Mouse (Mus musculus) heart, embryonic 14.5 days (tissue): ENCODE measurements around the gene Napsa. TPM values are rescaled to one million over a fixed set of nuclear protein-coding genes. Genes with fewer than 3 reads are reported as not detected.

Experiments
- ATAC-seq: fragments of 200-750 bp; cut with Nextera tagmentation; 2 replicates; pipeline ENCODE4 v1.8.0; 2017; ENCODE audit warnings: low read depth, moderate TSS enrichment; ENCODE audit not compliant: insufficient number of reproducible peaks, insufficient read depth, low FRiP score
- H3K27ac ChIP-seq, 2 experiments: fragments of 200-500 bp in 1 of 2; fragments of 300-500 bp in 1 of 2; sonication (generic) in 1 of 2; replicated peaks in 1 of 2; 2 replicates each; pipeline ENCODE4 v1.5.1; 2012 to 2014; ENCODE audit warnings: low read depth in 2 of 2, low read length in 2 of 2, control low read depth in 1 of 2, mild to moderate bottlenecking in 1 of 2, mixed read lengths in 1 of 2; ENCODE audit not compliant: control insufficient read depth in 1 of 2, insufficient read depth in 1 of 2
- H3K27me3 ChIP-seq: fragments of 300-500 bp; sonication (generic); 2 replicates; pipeline ENCODE4 v1.6.1; 2014; ENCODE audit warnings: mild to moderate bottlenecking, low read length, control low read depth; ENCODE audit not compliant: control insufficient read depth, insufficient read depth
- H3K36me3 ChIP-seq: fragments of 300-500 bp; sonication (generic); 2 replicates; pipeline ENCODE4 v1.6.1; 2014; ENCODE audit warnings: mild to moderate bottlenecking, control low read depth, low read length, mixed read lengths; ENCODE audit not compliant: control insufficient read depth, insufficient read depth
- H3K4me1 ChIP-seq, 2 experiments: fragments of 200-500 bp in 1 of 2; fragments of 300-500 bp in 1 of 2; sonication (generic) in 1 of 2; 2 replicates each; pipeline ENCODE4 v1.6.1; 2012 to 2014; ENCODE audit warnings: low read length in 2 of 2, control low read depth in 1 of 2, mixed read lengths in 1 of 2; ENCODE audit not compliant: control insufficient read depth in 2 of 2, insufficient read depth in 2 of 2
- H3K4me2 ChIP-seq: fragments of 300-500 bp; sonication (generic); 2 replicates; pipeline ENCODE4 v1.6.1; 2014; ENCODE audit warnings: mild to moderate bottlenecking, low read length
- H3K4me3 ChIP-seq, 2 experiments: fragments of 200-500 bp in 1 of 2; fragments of 300-500 bp in 1 of 2; sonication (generic) in 1 of 2; 2 replicates each; pipeline ENCODE4 v1.5.1; 2012 to 2014; ENCODE audit warnings: low read length in 2 of 2, mild to moderate bottlenecking in 2 of 2, control low read depth in 1 of 2, low read depth in 1 of 2, moderate library complexity in 1 of 2; ENCODE audit not compliant: control insufficient read depth in 1 of 2, insufficient read depth in 1 of 2
- H3K9ac ChIP-seq: fragments of 300-500 bp; sonication (generic); 2 replicates; pipeline ENCODE4 v1.6.1; 2014; ENCODE audit warnings: mild to moderate bottlenecking, low read length
- H3K9me3 ChIP-seq: fragments of 300-500 bp; sonication (generic); 2 replicates; pipeline ENCODE4 v1.6.1; 2016; ENCODE audit warnings: low read length, control low read depth; ENCODE audit not compliant: control insufficient read depth
- WGBS: fragments of 180-500 bp; shearing (Covaris S2); extraction: QIAGEN DNeasy Blood & Tissue Kit; methylation state at CpG from one replicate; pipeline ENCODE4 v1.1.7; 2014; 5-methylcytosine and 5-hydroxymethylcytosine counted together
- polyA plus RNA-seq: library from polyadenylated mRNA; unstranded; fragments of >200 nt; fragmentation: Nextera tagmentation; extraction: Ambion mirVana; gene quantifications from 2 replicates; pipeline ENCODE4 v1.2.1, GENCODE M21; 2014

Napsa gene
- polyA plus RNA-seq, 1 experiment from 2014 or later: 0.35 TPM

DNA sequence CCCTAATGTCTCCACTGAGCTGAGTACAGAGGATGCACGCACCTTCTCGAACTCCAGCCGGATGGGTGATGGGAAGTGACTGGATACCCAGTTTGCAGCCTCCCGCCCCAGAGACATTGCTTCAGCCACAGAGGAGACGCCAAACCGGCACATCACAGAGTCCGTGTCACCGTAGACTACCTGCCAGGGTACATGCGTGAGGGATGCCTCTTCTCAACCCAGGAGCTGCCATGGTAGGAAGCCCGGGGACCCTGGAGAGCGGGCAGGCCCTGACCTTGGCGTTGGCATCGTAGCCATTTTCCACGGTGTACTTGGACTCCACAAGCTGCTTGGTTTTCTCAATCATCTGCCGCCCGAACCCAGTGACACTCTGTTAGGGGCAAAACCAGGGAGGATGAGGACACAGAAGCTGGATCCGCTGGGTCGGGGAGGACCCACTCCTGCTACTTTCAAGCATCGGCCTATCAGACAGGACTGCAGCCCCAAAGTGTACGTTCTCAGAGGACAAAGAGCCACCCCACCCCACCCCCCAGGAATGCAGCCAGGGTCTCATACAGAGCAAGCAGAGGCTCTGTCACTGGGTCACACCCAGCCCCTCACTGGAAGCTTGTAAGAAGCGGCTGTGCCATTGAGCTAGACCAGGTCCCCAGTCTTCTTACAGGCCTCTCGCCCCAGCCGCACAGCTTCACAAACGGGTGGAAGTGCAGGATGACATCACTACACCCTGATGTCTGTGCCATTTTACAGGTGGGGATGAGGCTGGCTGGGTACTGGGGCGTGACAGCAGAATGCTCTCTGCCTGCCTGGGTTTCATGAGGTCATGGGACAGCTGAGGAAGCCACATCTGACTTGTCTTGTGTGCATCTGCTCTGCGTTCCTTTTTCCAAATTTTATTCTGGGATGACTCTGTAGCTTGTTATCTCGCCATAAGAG is 36.3 kb upstream of the Napsa start:
- no peak overlapping the region for H3K4me3 ChIP-seq
- peaks cover 84% of the 10 kb centered on the region for H3K36me3 ChIP-seq
- no peaks in the 10 kb centered on the region for H3K27me3 ChIP-seq
- H3K9ac ChIP-seq: no peak overlapping the region
- H3K4me1 ChIP-seq: peaks cover 2 to 10% of the 10 kb centered on the region in 2 experiments; a peak in 1 of 4 replicates
- no peak overlapping the region for H3K27ac ChIP-seq
- no peak overlapping the region for H3K4me2 ChIP-seq
- ATAC-seq: no peak
- H3K9me3 ChIP-seq: no peaks in the 10 kb centered on the region
- 87% methylated on average over 27 of the region's 27 CpGs for WGBS

DNA sequence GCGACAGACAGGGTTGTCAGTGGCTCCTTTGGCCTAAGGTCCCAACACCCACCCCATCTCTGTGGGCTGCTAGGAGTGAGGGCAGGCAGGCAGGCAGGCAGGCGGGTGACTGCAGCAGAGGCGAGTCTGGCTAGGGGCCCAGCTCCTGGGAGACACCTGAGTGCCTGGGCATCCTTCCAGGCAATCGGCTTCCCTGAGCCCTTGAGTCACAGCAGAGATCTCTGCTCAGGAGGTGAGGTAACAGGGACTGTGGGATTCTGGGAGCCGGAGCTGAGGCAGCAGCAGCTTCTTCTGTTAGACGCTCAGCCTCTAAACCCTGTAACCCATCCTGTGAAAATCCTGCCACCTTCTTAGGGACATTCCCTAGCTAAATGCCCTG is 35.6 kb upstream of the Napsa start:
- H3K4me3 ChIP-seq: no peak overlapping the region
- no peak for ATAC-seq
- no peak overlapping the region for H3K9ac ChIP-seq
- peaks cover 90% of the 10 kb centered on the region for H3K36me3 ChIP-seq
- H3K27ac ChIP-seq: no peak overlapping the region; a peak in 1 of 4 replicates
- WGBS: 57% methylated on average over 6 of the region's 6 CpGs
- no peaks in the 10 kb centered on the region for H3K27me3 ChIP-seq
- peaks cover 2 to 10% of the 10 kb centered on the region in 2 experiments; a peak in 1 of 4 replicates for H3K4me1 ChIP-seq
- no peak overlapping the region for H3K4me2 ChIP-seq
- no peaks in the 10 kb centered on the region for H3K9me3 ChIP-seq

DNA sequence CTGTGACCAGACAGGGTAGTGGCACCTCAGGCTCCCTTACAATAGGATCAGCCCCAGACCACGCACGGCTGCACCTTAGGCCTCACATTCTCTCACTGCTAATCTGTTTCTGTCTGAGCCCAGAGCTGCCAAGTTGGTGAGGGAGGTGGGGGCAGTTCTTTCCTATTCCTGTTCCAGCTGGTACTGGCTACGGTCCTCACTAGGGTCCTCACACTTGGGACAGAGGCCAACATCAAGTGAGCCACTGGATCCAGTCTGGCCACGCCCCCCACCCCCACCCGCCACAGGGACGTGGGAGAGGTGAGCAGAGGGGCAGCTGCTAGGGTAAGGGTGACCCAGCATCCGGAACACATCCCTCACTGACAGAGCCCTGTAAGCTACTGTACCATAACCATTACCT is 35.2 kb upstream of the Napsa start:
- peaks cover 2 to 10% of the 10 kb centered on the region in 2 experiments; a peak in 1 of 4 replicates for H3K4me1 ChIP-seq
- no peak overlapping the region for H3K4me2 ChIP-seq
- no peaks in the 10 kb centered on the region for H3K27me3 ChIP-seq
- no peak overlapping the region for H3K9ac ChIP-seq
- no peak overlapping the region for H3K4me3 ChIP-seq
- no peak overlapping the region; a peak in 1 of 4 replicates for H3K27ac ChIP-seq
- H3K9me3 ChIP-seq: no peaks in the 10 kb centered on the region
- H3K36me3 ChIP-seq: peaks cover 95% of the 10 kb centered on the region
- no peak for ATAC-seq
- WGBS: 67% methylated on average over 7 of the region's 7 CpGs

DNA sequence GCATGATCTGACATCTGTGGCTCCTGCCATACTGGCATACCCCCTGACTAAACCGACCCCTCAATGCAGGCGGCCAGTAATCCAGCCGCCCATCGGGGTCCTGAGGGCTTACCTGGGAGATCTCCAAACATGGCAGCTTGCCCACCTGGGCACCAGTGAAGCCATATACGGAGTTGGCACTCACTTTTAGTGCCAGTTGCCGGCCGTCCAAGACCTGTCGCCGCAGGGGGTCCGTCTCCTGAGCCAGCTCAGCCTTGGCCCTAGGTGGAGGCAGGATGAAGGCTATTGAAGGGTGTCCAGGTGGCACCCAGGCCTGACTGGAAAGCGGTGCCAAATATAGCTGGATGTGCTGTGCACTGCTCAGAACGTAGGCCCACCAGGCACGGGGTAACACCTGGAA is 34.7 kb upstream of the Napsa start:
- Histone ChIP-seq H3K9ac (no peak overlapping the region), H3K4me1 (peaks cover 2 to 10% of the 10 kb centered on the region in 2 experiments; a peak in 1 of 4 replicates), H3K9me3 (no peaks in the 10 kb centered on the region), H3K27me3 (no peaks in the 10 kb centered on the region), H3K27ac (no peak overlapping the region), H3K36me3 (peaks cover 98% of the 10 kb centered on the region), H3K4me3 (no peak overlapping the region), H3K4me2 (no peak overlapping the region)
- WGBS: 90% methylated on average over 13 of the region's 13 CpGs
- no peak for ATAC-seq

DNA sequence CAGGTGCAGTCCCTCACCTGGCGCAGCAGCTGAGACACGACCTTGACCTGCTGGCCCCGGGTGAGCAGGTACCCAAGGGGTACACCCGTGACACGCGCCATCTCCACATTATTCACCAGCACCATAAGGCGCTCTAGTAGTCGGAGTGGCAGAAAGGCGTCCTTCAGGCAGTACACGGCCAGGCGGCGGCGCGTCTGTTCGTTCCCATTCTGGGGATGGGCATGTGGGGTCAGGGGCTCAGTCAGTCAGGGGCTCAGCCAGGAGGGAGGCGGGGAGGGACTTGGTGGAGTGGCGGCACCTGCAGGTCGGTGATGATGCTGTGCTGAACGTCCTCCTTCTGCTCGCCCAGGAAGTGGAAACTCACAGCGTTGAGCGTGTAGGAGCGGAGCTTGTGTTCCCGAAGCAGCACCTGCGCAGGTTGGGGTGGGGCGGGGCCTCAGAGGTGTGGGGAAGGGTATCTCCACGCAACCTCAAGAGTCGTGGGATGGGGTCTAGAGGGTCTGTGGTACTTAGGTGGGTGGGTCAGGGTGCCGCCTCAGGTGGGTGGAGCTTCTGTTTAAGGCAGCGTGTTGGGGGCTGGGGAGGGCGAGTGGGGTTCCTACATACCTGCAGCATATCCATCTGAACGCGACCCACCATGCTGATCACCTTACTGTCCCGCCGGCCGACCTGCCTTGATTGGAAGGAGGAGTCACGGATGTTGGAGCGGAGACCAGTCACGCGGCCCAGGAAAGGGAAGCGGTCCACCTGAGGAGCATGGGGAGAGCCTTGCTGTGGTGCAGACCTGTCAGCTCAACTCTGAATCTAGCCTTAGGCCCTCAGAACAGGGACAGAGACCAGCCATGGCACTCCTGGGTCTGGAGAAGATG is 33.2 kb upstream of the Napsa start:
- H3K36me3 ChIP-seq: peaks cover 91% of the 10 kb centered on the region
- H3K9ac ChIP-seq: no peak overlapping the region
- H3K9me3 ChIP-seq: no peaks in the 10 kb centered on the region
- no peak overlapping the region for H3K27ac ChIP-seq
- ATAC-seq: no peak
- H3K4me2 ChIP-seq: no peak overlapping the region
- peaks cover 2 to 10% of the 10 kb centered on the region in 2 experiments; a peak in 1 of 4 replicates for H3K4me1 ChIP-seq
- H3K4me3 ChIP-seq: no peak overlapping the region
- H3K27me3 ChIP-seq: no peaks in the 10 kb centered on the region
- 88% methylated on average over 40 of the region's 41 CpGs for WGBS

DNA sequence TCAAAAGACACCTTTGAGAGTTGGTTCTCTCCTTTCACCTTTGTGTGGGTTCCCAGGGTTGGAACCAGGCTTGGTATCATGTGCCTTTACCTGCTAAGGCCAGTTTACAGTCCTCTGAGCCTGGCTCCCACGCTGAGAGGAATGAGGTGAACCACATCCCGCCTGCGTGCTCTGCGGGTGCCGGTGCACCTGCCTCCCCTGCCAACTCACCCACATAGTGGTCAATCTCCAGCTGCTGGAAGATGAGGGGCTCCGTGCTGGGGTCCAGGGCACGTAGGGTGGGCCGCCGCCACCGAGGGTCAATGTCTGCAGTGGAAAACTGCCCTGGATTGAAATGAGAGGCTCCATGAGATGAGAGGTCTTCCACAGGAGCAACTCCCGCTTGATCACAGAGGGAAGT is 29.6 kb upstream of the Napsa start:
- Histone ChIP-seq H3K9ac (no peak overlapping the region), H3K4me1 (peaks cover 3% of the 10 kb centered on the region in 2 experiments; a peak in 2 of 4 replicates), H3K36me3 (peaks cover 57% of the 10 kb centered on the region), H3K9me3 (no peaks in the 10 kb centered on the region), H3K4me2 (no peak overlapping the region), H3K27ac (no peak overlapping the region), H3K4me3 (no peak overlapping the region), H3K27me3 (no peaks in the 10 kb centered on the region)
- WGBS: 93% methylated on average over 11 of the region's 11 CpGs
- no peak for ATAC-seq

DNA sequence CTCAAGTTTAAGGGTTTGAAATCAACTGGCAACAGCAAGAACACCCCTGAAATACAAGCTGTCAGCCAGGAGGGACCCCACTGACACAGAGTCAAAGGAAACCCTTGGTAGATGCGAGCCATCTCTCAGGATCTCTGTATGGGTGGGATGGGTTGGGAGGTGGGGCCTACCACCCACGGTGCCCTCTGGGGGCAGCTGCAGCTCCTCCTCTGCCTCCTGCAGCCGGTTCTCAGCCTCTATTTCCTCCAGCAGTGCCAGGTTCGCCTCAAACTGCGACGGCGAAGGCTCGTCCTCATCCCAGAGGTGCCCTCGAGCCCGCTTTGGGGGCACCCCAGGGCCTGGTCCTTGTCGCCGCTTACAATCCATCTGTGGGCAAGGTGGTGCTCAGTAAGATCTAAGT is 29.1 kb upstream of the Napsa start:
- no peak overlapping the region for H3K4me2 ChIP-seq
- no peak overlapping the region for H3K9ac ChIP-seq
- no peak overlapping the region for H3K4me3 ChIP-seq
- no peaks in the 10 kb centered on the region for H3K27me3 ChIP-seq
- H3K36me3 ChIP-seq: peaks cover 52% of the 10 kb centered on the region
- no peaks in the 10 kb centered on the region for H3K9me3 ChIP-seq
- peaks cover 8% of the 10 kb centered on the region in 2 experiments; a peak in 2 of 4 replicates for H3K4me1 ChIP-seq
- H3K27ac ChIP-seq: no peak overlapping the region
- ATAC-seq: no peak
- 76% methylated on average over 12 of the region's 12 CpGs for WGBS
